Mouse (Mus musculus) liver, postnatal 0 days (tissue): ENCODE results near the gene Txndc12. TPM values are rescaled to one million over a fixed set of nuclear protein-coding genes. Genes with fewer than 3 reads are reported as not detected.

Experiments used
- ATAC-seq: fragments of 200-750 bp; cut with Nextera tagmentation; 2 replicates; pipeline ENCODE4 v1.8.0; 2017; ENCODE audit warnings: mild to moderate bottlenecking, moderate library complexity
- DNase-seq: peaks from one replicate; pipeline ENCODE4 v3.0.0-alpha.2; 2016
- H3K27ac ChIP-seq: fragments of 300-500 bp; sonication (generic); 2 replicates; pipeline ENCODE4 v1.5.1; 2014; ENCODE audit warnings: antibody characterized with exemption, moderate library complexity, mild to moderate bottlenecking, low read depth
- H3K27me3 ChIP-seq: fragments of 300-500 bp; sonication (generic); 2 replicates; pipeline ENCODE4 v1.6.1; 2014; ENCODE audit warnings: low read length, control low read depth, mixed read lengths; ENCODE audit not compliant: insufficient read depth
- H3K36me3 ChIP-seq: fragments of 300-500 bp; sonication (generic); replicated peaks from 2 replicates; pipeline ENCODE4 v1.6.1; 2014; ENCODE audit warnings: mild to moderate bottlenecking, control low read depth, low read length, moderate library complexity, mixed read lengths; ENCODE audit not compliant: insufficient read depth
- H3K4me1 ChIP-seq: fragments of 300-500 bp; sonication (generic); 2 replicates; pipeline ENCODE4 v1.6.1; 2014; ENCODE audit warnings: antibody characterized with exemption, mild to moderate bottlenecking, control low read depth; ENCODE audit not compliant: insufficient read depth
- H3K4me2 ChIP-seq: fragments of 300-500 bp; sonication (generic); 2 replicates; pipeline ENCODE4 v1.6.1; 2014; ENCODE audit warnings: low read depth, mild to moderate bottlenecking, low read length, moderate library complexity, mixed read lengths
- H3K4me3 ChIP-seq: fragments of 300-500 bp; sonication (generic); 2 replicates; pipeline ENCODE4 v1.5.1; 2014; ENCODE audit warnings: low read depth, low read length
- H3K9ac ChIP-seq: fragments of 300-500 bp; sonication (generic); replicated peaks from 2 replicates; pipeline ENCODE4 v1.6.1; 2014; ENCODE audit warnings: mild to moderate bottlenecking, moderate library complexity
- H3K9me3 ChIP-seq: fragments of 300-500 bp; sonication (generic); 2 replicates; pipeline ENCODE4 v1.6.1; 2016; ENCODE audit warnings: mild to moderate bottlenecking, control low read depth, low read length, mixed read lengths
- CTCF ChIP-seq: sonication (generic); IDR thresholded peaks from 2 replicates; pipeline ENCODE4 v1.5.1; 2016; ENCODE audit warnings: antibody characterized with exemption, low read depth
- EP300 ChIP-seq: IDR thresholded peaks from 2 replicates; pipeline ENCODE4 v1.6.1; 2016; ENCODE audit warnings: antibody characterized with exemption, low read depth, mild to moderate bottlenecking
- WGBS: fragments of 180-500 bp; shearing (Covaris S2); extraction: QIAGEN DNeasy Blood & Tissue Kit; methylation state at CpG from one replicate; pipeline ENCODE4 v1.1.7; 2014; ENCODE audit not compliant: insufficient replicate concordance; 5-methylcytosine and 5-hydroxymethylcytosine counted together
- polyA plus RNA-seq: library from polyadenylated mRNA; unstranded; fragments of >200 nt; fragmentation: Nextera tagmentation; extraction: Ambion mirVana; gene quantifications from 2 replicates; pipeline ENCODE4 v1.2.1, GENCODE M21; 2015

Txndc12 gene
- polyA plus RNA-seq, 1 experiment from 2014 or later: 44.2 TPM

DNA sequence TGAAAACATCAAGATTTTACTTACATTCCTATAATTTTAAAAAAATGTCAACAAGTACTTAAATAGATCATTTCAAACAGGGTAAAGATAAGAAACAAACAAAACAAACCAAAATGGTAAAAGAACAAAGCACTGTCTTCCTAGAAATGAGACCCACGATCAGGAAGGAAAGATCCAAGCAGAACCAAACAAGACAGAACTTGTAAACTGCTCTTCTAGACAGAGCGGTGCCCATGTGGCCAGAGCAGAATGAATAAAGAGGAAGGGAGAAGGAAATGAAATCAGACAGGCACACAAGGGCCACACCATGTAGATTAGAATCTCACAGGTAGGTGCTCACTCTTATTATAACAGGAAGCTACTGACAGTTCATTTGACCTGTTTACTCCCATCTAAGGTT is 7.8 kb upstream of the Txndc12 start:
- no peak overlapping the region for H3K27ac ChIP-seq
- TF ChIP-seq EP300: no peak
- TF ChIP-seq CTCF: no peak
- H3K4me3 ChIP-seq: no peak overlapping the region
- no peak overlapping the region for H3K4me2 ChIP-seq
- WGBS: 81% methylated on average over 2 of the region's 2 CpGs
- ATAC-seq (no peak), DNase-seq (no peak)
- peaks cover 50% of the 10 kb centered on the region for H3K36me3 ChIP-seq
- no peaks in the 10 kb centered on the region for H3K9me3 ChIP-seq
- no peaks in the 10 kb centered on the region for H3K27me3 ChIP-seq
- H3K9ac ChIP-seq: no peak overlapping the region
- H3K4me1 ChIP-seq: no peaks in the 10 kb centered on the region

- Histone ChIP-seq H3K4me2 (no peak overlapping the region), H3K9me3 (no peaks in the 10 kb centered on the region), H3K27ac (no peak overlapping the region), H3K4me1 (peaks cover 7% of the 10 kb centered on the region; the same call in 1 of the 2 replicates), H3K9ac (no peak overlapping the region), H3K36me3 (peaks cover 19% of the 10 kb centered on the region), H3K27me3 (no peaks in the 10 kb centered on the region), H3K4me3 (no peak overlapping the region)
- 83% methylated on average over 1 of the region's 1 CpGs for WGBS
- ATAC-seq (no peak), DNase-seq (no peak)
- TF ChIP-seq CTCF (no peak), EP300 (no peak)
Observed at GRCm38 (mm10) chr4:108830698-108831097, 3.7 kb upstream of the Txndc12 start.

DNA sequence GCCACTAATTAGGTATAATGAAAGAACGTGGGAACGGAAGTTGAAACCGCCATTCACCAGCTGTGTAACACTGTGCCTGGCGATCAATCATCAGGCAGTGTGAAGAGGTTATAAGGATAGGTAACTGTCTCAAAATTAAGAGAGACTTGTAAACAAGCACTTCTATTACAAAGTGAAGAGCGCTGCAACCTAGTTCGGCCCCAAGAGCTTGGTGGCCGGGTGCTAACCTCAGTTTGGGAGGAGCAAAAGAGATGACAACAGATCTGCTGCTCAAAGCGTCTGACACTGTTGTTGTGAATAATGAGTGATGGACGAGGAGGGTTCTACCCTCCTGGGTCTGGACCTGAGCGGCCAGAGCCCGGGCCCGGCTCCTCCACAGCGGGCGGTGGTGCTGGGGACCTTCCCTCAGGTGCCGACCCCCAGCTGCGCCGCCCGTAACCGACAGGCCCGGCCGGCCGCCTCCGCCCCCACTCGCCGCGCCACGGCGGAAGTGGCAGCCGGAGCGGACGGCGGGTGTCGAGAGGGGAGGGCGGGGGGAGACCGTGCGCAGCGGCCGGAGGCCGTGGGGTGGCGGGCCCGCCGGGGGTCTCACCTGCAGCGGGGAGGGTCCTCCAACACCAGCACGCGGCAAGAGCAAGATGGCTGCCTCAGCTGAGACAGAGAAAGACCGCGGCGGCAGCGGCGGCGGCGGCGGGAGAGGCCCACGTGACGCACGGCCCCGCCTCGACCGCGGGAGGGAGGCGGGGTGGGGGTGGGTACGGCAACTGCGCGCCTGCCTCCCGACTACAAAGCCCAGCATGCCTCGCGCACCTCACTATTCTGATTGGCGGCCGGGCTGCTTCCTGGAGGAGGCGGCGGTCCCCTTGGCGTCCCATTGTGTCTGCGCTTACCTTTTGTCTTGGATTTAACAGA is 1.2 kb upstream of the Txndc12 start, which contains the start of gene Btf3l4:
Btf3l4 (minus strand) TSS at position 699 of the 912 bp plus-strand sequence.
- TF ChIP-seq CTCF (no peak), EP300 (no peak)
- H3K4me2 ChIP-seq: peak within 1 kb of the TSS; percentile 95
- peak; percentile 96 for DNase-seq
- H3K27ac ChIP-seq: peak within 1 kb of the TSS; percentile 94
- H3K4me3 ChIP-seq: peak within 1 kb of the TSS; percentile 99
- H3K4me1 ChIP-seq: peaks cover 9% of the 10 kb centered on the region
- peak; percentile 93 for ATAC-seq
- H3K27me3 ChIP-seq: no peaks in the 10 kb centered on the region
- no peaks in the 10 kb centered on the region for H3K9me3 ChIP-seq
- H3K9ac ChIP-seq: peak within 1 kb of the TSS; percentile 98
- 1% methylated on average over 68 of the region's 73 CpGs for WGBS
- peaks cover 9% of the 10 kb centered on the region for H3K36me3 ChIP-seq

- peak; percentile 55 for ATAC-seq
- under 1% methylated on average over 6 of the region's 6 CpGs for WGBS
- Histone ChIP-seq H3K4me2 (peak overlapping the region; percentile 95), H3K27ac (peak overlapping the region; percentile 94), H3K4me1 (peaks cover 9% of the 10 kb centered on the region), H3K9me3 (no peaks in the 10 kb centered on the region), H3K36me3 (peaks cover 7% of the 10 kb centered on the region), H3K9ac (peak overlapping the region; percentile 98), H3K4me3 (peak overlapping the region; percentile 99), H3K27me3 (no peaks in the 10 kb centered on the region)
- no peak for DNase-seq
- TF ChIP-seq CTCF (no peak), EP300 (no peak)
Observed at GRCm38 (mm10) chr4:108833828-108834114, 630 bp upstream of the Txndc12 start.

DNA sequence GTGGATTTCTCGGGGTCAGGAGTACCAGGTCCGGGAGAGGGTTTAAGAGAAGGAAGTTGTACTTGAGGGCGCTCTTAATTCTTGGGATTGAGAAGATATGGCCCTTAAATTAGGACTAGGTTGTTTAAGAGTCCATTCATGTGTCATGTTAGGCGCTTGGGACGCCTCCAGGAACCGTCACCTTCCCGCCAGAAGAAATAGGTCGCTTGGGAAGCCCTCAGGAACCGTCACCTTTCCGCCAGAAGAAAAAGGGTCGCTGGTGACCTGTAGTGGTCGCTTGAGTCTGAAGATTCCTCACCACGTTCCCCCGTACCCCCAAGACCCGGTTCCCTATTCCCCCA is 540 bp downstream of the Txndc12 start:
- peak overlapping the region; percentile 99 for H3K4me3 ChIP-seq
- H3K4me1 ChIP-seq: peaks cover 9% of the 10 kb centered on the region
- no peaks in the 10 kb centered on the region for H3K9me3 ChIP-seq
- H3K4me2 ChIP-seq: peak overlapping the region; percentile 95
- no peaks in the 10 kb centered on the region for H3K27me3 ChIP-seq
- DNase-seq (no peak), ATAC-seq (no peak)
- peak overlapping the region; percentile 94 for H3K27ac ChIP-seq
- H3K9ac ChIP-seq: peak overlapping the region; percentile 98
- 0% methylated on average over 15 of the region's 15 CpGs for WGBS
- peaks cover 3% of the 10 kb centered on the region; the same call in 1 of the 2 replicates for H3K36me3 ChIP-seq
- TF ChIP-seq EP300: no peak
- no peak for TF ChIP-seq CTCF

- Histone ChIP-seq H3K27me3 (no peaks in the 10 kb centered on the region), H3K4me3 (peak overlapping the region; percentile 99), H3K9me3 (no peaks in the 10 kb centered on the region), H3K4me1 (peaks cover 9% of the 10 kb centered on the region), H3K9ac (peak overlapping the region; percentile 98; the same call in 1 of the 2 replicates), H3K4me2 (peak overlapping the region; percentile 95), H3K36me3 (no peaks in the 10 kb centered on the region), H3K27ac (peak overlapping the region; percentile 94)
- no peak for ATAC-seq
- 59% methylated on average over 3 of the region's 3 CpGs for WGBS
- no peak for TF ChIP-seq CTCF
- no peak for TF ChIP-seq EP300
- no peak for DNase-seq
Observed at GRCm38 (mm10) chr4:108835496-108835895, 1.1 kb downstream of the Txndc12 start.
